Mouse (Mus musculus) myocyte (in vitro differentiated cells): ENCODE data around the gene Yipf3. TPM values are rescaled to one million over a fixed set of nuclear protein-coding genes. Genes with fewer than 3 reads are reported as not detected.

Experiments
- H3K27me3 ChIP-seq: one replicate; pipeline ENCODE4 v1.6.1; 2011; ENCODE audit not compliant: control insufficient read depth, insufficient read depth, insufficient read length
- H3K36me3 ChIP-seq: one replicate; pipeline ENCODE4 v1.6.1; 2011; ENCODE audit not compliant: control insufficient read depth, insufficient read depth
- H3K4me2 ChIP-seq: one replicate; pipeline ENCODE4 v1.6.1; 2011; ENCODE audit warnings: low read depth, control low read depth
- H3K4me3 ChIP-seq: one replicate; pipeline ENCODE4 v1.5.1; 2011; ENCODE audit warnings: mild to moderate bottlenecking, control low read depth, moderate library complexity
- H3K79me2 ChIP-seq: one replicate; pipeline ENCODE4 v1.6.1; 2011; ENCODE audit not compliant: control insufficient read depth, insufficient read depth
- H3ac ChIP-seq: one replicate; pipeline ENCODE4 v1.6.1; 2011; ENCODE audit not compliant: control insufficient read depth, insufficient read length
- CEBPB ChIP-seq: IDR thresholded peaks from 2 replicates; pipeline ENCODE4 v1.6.1; 2011; ENCODE audit warnings: mild to moderate bottlenecking, moderate library complexity; ENCODE audit not compliant: poor library complexity, insufficient read depth, severe bottlenecking
- E2F4 ChIP-seq: IDR thresholded peaks from one replicate; pipeline ENCODE4 v1.6.1; 2011; ENCODE audit warnings: mild to moderate bottlenecking, control low read depth, moderate library complexity; ENCODE audit not compliant: insufficient read depth
- MAX ChIP-seq: IDR thresholded peaks from one replicate; pipeline ENCODE4 v1.6.1; 2011; ENCODE audit warnings: low read depth, mild to moderate bottlenecking, control low read depth
- MYOD1 ChIP-seq, 3 experiments: IDR thresholded peaks; one replicate each; pipeline ENCODE4 v1.6.1; 2011; ENCODE audit warnings: control low read depth in 2 of 3, low read depth in 2 of 3, mild to moderate bottlenecking in 2 of 3, moderate library complexity in 1 of 3; ENCODE audit not compliant: insufficient read length in 2 of 3, control insufficient read depth in 1 of 3
- MYOG ChIP-seq, 3 experiments: IDR thresholded peaks; one replicate each; pipeline ENCODE4 v1.6.1; 2011; ENCODE audit warnings: control low read depth in 2 of 3, low read depth in 2 of 3, mild to moderate bottlenecking in 2 of 3; ENCODE audit not compliant: insufficient read length in 2 of 3, control insufficient read depth in 1 of 3, insufficient read depth in 1 of 3
- POLR2A ChIP-seq: IDR thresholded peaks from one replicate; pipeline ENCODE4 v1.6.1; 2011; ENCODE audit warnings: low read depth, mild to moderate bottlenecking, control low read depth, moderate library complexity; ENCODE audit not compliant: insufficient read length
- POLR2AphosphoS2 ChIP-seq: IDR thresholded peaks from one replicate; pipeline ENCODE4 v1.6.1; 2011; ENCODE audit warnings: low read depth, control low read depth; ENCODE audit not compliant: insufficient read length
- REST ChIP-seq: IDR thresholded peaks from one replicate; pipeline ENCODE4 v1.6.1; 2011; ENCODE audit warnings: mild to moderate bottlenecking, control low read depth, moderate library complexity; ENCODE audit not compliant: insufficient read depth, insufficient read length
- SRF ChIP-seq: IDR thresholded peaks from one replicate; pipeline ENCODE4 v1.6.1; 2011; ENCODE audit warnings: low read depth; ENCODE audit not compliant: control insufficient read depth, insufficient read length
- TCF12 ChIP-seq: IDR thresholded peaks from one replicate; pipeline ENCODE4 v1.6.1; 2011; ENCODE audit warnings: mild to moderate bottlenecking, control low read depth; ENCODE audit not compliant: poor library complexity, insufficient read depth, severe bottlenecking
- TCF3 ChIP-seq: IDR thresholded peaks from one replicate; pipeline ENCODE4 v1.6.1; 2011; ENCODE audit warnings: low read depth, control low read depth; ENCODE audit not compliant: insufficient read length
- USF1 ChIP-seq: IDR thresholded peaks from one replicate; pipeline ENCODE4 v1.6.1; 2011; ENCODE audit warnings: low read depth, mild to moderate bottlenecking, control low read depth, moderate library complexity
- polyA plus RNA-seq: library from polyadenylated mRNA; unstranded; fragments of >200 nt; fragmentation: generic; extraction: Trizol; gene quantifications from one replicate; pipeline ENCODE4 v1.2.1, GENCODE M21; 2012; ENCODE audit warnings: missing spikeins

Yipf3 gene
- polyA plus RNA-seq, 1 experiment: 112 TPM

DNA sequence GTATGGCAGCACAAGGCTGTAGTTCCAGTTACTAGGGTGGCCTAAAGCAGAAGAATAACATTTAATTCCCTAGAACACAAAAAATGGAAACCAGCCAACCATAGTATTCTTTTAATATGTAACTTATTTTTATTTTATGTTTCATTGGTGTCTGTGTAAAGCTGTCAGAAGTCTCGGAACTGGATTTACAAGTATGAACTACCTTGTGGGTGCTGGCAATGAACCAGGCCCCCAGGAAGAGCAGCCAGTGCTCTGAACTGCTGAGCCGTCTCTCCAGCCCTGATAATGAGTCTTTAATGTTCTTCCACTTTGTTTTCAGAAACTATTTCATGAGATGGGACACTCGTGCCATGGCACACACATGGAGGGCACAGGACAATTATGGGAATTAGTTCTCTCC, 37.3 kb upstream of the Yipf3 start:
- no peak overlapping the region for H3K4me3 ChIP-seq
- peaks cover 66% of the 10 kb centered on the region for H3K36me3 ChIP-seq
- no peak overlapping the region for H3K4me2 ChIP-seq
- no peak overlapping the region for H3ac ChIP-seq
- no peaks in the 10 kb centered on the region for H3K27me3 ChIP-seq
- no peaks in the 10 kb centered on the region for H3K79me2 ChIP-seq
- no peak for TF ChIP-seq TCF12
- TF ChIP-seq MYOD1 (IDR thresholded peaks at IDR 0.05; ENCODE audit: control insufficient read depth in 1 of 3, insufficient read length in 2 of 3, low read depth in 2 of 3): no peak
- no peak for TF ChIP-seq USF1
- TF ChIP-seq TCF3: no peak
- TF ChIP-seq E2F4: no peak
- TF ChIP-seq CEBPB: no peak
- no peak for TF ChIP-seq REST
- TF ChIP-seq SRF: no peak
- TF ChIP-seq MYOG (IDR thresholded peaks at IDR 0.05; ENCODE audit: control insufficient read depth in 1 of 3, insufficient read depth in 1 of 3, insufficient read length in 2 of 3, low read depth in 2 of 3): no peak
- no peak for TF ChIP-seq MAX

DNA sequence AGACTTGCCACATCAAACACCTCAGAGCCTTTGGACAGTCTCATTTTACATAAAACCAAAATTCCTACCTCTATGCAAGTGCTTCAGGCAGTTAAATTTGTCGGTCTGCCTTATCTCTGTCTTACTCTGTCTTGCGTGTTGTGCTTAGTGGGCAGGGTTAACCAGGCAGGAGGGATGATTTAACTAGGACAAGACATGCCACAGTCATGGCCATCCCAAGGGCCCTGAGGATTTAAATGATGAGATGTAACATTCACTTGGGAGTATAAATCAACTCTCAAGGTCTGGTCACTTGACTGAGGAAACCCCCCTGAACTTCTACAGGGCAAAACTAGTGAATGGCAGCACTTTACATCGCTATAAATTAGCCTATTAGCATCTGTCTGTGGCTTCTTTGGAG, 26.3 kb upstream of the Yipf3 start:
- Histone ChIP-seq H3K36me3 (peaks cover 81% of the 10 kb centered on the region), H3K79me2 (no peaks in the 10 kb centered on the region), H3K4me3 (no peak overlapping the region), H3ac (no peak overlapping the region), H3K27me3 (no peaks in the 10 kb centered on the region), H3K4me2 (no peak overlapping the region)
- no peak for TF ChIP-seq POLR2AphosphoS2
- no peak for TF ChIP-seq SRF

DNA sequence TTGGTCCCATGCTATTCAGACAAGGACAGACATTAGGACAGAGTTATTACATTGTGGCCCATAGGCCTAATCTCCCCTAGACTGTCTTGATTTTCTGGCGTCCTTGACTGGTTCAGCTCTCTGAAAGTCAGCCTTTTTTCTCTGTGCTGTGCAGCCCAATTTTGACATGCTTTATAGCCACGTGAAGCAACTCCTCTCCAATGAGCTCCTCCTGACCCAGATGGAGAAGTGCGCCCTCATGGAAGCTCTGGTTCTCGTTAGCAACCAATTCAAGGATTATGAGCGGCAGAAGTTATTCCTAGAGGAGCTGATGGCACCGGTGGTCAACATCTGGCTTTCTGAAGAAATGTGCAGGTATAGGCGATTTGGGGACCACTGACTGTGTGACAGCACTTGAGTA, 20.3 kb upstream of the Yipf3 start:
- no peak overlapping the region for H3ac ChIP-seq
- no peak overlapping the region for H3K4me3 ChIP-seq
- no peak overlapping the region for H3K4me2 ChIP-seq
- H3K79me2 ChIP-seq: no peaks in the 10 kb centered on the region
- peaks cover 58% of the 10 kb centered on the region for H3K36me3 ChIP-seq
- no peaks in the 10 kb centered on the region for H3K27me3 ChIP-seq
- TF ChIP-seq MYOG (IDR thresholded peaks at IDR 0.05; ENCODE audit: control insufficient read depth in 1 of 3, insufficient read depth in 1 of 3, insufficient read length in 2 of 3, low read depth in 2 of 3) (no peak), POLR2AphosphoS2 (no peak), CEBPB (no peak), MYOD1 (IDR thresholded peaks at IDR 0.05; ENCODE audit: control insufficient read depth in 1 of 3, insufficient read length in 2 of 3, low read depth in 2 of 3) (no peak)

DNA sequence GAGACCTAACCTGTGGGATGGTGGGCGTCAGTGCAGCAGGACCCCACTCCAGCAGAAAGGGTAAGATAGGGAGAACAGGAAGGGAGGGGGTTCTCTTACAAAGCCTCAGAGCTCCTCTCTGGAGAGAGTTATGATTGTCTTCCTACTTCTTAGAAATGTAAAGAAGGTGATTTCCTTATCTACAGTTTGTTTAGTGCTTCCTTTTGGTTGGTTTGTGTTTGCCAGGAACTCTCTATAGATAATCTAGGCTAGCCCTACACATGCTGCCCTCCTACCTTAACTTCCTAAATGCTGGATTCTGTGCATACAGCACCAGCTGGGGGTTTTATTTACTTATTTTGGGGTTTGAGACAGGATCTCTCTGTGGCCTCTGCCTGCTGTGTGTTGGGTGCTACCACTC, 11.8 kb upstream of the Yipf3 start:
- Histone ChIP-seq H3K36me3 (peaks cover 46% of the 10 kb centered on the region), H3K27me3 (no peaks in the 10 kb centered on the region), H3ac (no peak overlapping the region), H3K79me2 (no peaks in the 10 kb centered on the region), H3K4me3 (no peak overlapping the region), H3K4me2 (no peak overlapping the region)
- TF ChIP-seq TCF3 (no peak), REST (no peak), USF1 (no peak), SRF (no peak), MYOG (IDR thresholded peaks at IDR 0.05; ENCODE audit: control insufficient read depth in 1 of 3, insufficient read depth in 1 of 3, insufficient read length in 2 of 3, low read depth in 2 of 3) (no peak), POLR2AphosphoS2 (no peak)

GRCm38 (mm10) chr17:46237079-46237478, 10.8 kb upstream of the Yipf3 start:
- TF ChIP-seq POLR2AphosphoS2 (no peak), E2F4 (no peak), REST (no peak), CEBPB (no peak), USF1 (no peak), MYOG (IDR thresholded peaks at IDR 0.05; ENCODE audit: control insufficient read depth in 1 of 3, insufficient read depth in 1 of 3, insufficient read length in 2 of 3, low read depth in 2 of 3) (no peak), SRF (no peak), MAX (no peak), TCF12 (no peak), POLR2A (no peak), TCF3 (no peak), MYOD1 (IDR thresholded peaks at IDR 0.05; ENCODE audit: control insufficient read depth in 1 of 3, insufficient read length in 2 of 3, low read depth in 2 of 3) (no peak)
- H3ac ChIP-seq: no peak overlapping the region
- H3K79me2 ChIP-seq: no peaks in the 10 kb centered on the region
- H3K4me2 ChIP-seq: no peak overlapping the region
- no peaks in the 10 kb centered on the region for H3K27me3 ChIP-seq
- H3K36me3 ChIP-seq: peaks cover 49% of the 10 kb centered on the region
- H3K4me3 ChIP-seq: no peak overlapping the region
